Mouse (Mus musculus) embryo, embryonic 11.5 days (tissue): ENCODE data around the gene Mfsd11.
A peak's percentile ranks its signal among the peaks of the same experiment; 100 is the strongest.
"Not testable (repeated sequence)": the region's sequence is repeated elsewhere in the genome, so short reads cannot be mapped to it uniquely, and the experiment has no call there.

ENCODE experiments used
- DNase-seq: peaks from one replicate; pipeline ENCODE4 v3.0.0-alpha.2; 2012; ENCODE audit warnings: low read depth, low spot score

Mfsd11 gene

GRCm38 (mm10) chr11:116821057-116821940 lies 30.9 kb upstream of the Mfsd11 start:
- no peak for DNase-seq

GRCm38 (mm10) chr11:116822215-116822614 lies 30.0 kb upstream of the Mfsd11 start:
- no peak for DNase-seq

GRCm38 (mm10) chr11:116822626-116823025 lies 29.6 kb upstream of the Mfsd11 start:
- DNase-seq = no peak

GRCm38 (mm10) chr11:116823255-116823654 lies 29.0 kb upstream of the Mfsd11 start:
- no peak for DNase-seq

- DNase-seq = not testable (repeated sequence)
These were observed 28.4 kb upstream of the Mfsd11 start for GRCm38 (mm10) chr11:116823885-116824284.

- DNase-seq = no peak
These were observed 27.0 kb upstream of the Mfsd11 start for GRCm38 (mm10) chr11:116825230-116825629.

GRCm38 (mm10) chr11:116826550-116827504 lies 25.4 kb upstream of the Mfsd11 start:
- no peak for DNase-seq

GRCm38 (mm10) chr11:116827534-116828165 lies 24.6 kb upstream of the Mfsd11 start, which contains the start of gene Mxra7:
TSS of gene Mxra7 (minus strand) at chr11:116828046.
- peak; percentile 59 for DNase-seq

GRCm38 (mm10) chr11:116832172-116832685 lies 20.0 kb upstream of the Mfsd11 start:
- DNase-seq = no peak

- no peak for DNase-seq
These were observed 17.3 kb upstream of the Mfsd11 start for GRCm38 (mm10) chr11:116834954-116835353.

GRCm38 (mm10) chr11:116836283-116836682 lies 16.0 kb upstream of the Mfsd11 start:
- DNase-seq = no peak

GRCm38 (mm10) chr11:116837441-116837840 lies 14.8 kb upstream of the Mfsd11 start:
- no peak for DNase-seq

GRCm38 (mm10) chr11:116838936-116839335 lies 13.3 kb upstream of the Mfsd11 start:
- no peak for DNase-seq

- DNase-seq = no peak
These were observed 12.6 kb upstream of the Mfsd11 start for GRCm38 (mm10) chr11:116839601-116840000.

GRCm38 (mm10) chr11:116840748-116841147 lies 11.5 kb upstream of the Mfsd11 start:
- DNase-seq = no peak

GRCm38 (mm10) chr11:116842531-116843260 lies 9.5 kb upstream of the Mfsd11 start:
- DNase-seq = peak; percentile 50

GRCm38 (mm10) chr11:116843261-116844233 lies 8.7 kb upstream of the Mfsd11 start, which contains the start of the genes Mettl23 and Jmjd6:
TSS of gene Mettl23 (plus strand) at chr11:116843278.
TSS of gene Jmjd6 (minus strand) at chr11:116843449.
- DNase-seq = peak; percentile 97

GRCm38 (mm10) chr11:116846593-116847181 lies 5.6 kb upstream of the Mfsd11 start:
- DNase-seq = no peak
